Mouse (Mus musculus) left cerebral cortex, adult 18-20 months (tissue): ENCODE measurements around the gene Fam8a1. TPM values are rescaled to one million over a fixed set of nuclear protein-coding genes. Genes with fewer than 3 reads are reported as not detected.

Experiments
- total RNA-seq, 2 experiments: library from RNA; stranded (reverse); gene quantifications; 2 replicates each; pipeline ENCODE4 v1.2.3; 2021

Fam8a1 gene
- total RNA-seq, 2 experiments from 2014 or later, result 93.8 to 94.7 TPM

Other genes with a start within 250 kb of the Fam8a1 start
- 100 to 1,000 TPM; 265 to 282 TPM for gene Cap2, start 167.7 kb upstream of the Fam8a1 start, total RNA-seq
- gene Nup153, start 58.4 kb downstream of the Fam8a1 start, total RNA-seq, result 10 to 100 TPM; 58.4 TPM